Mouse (Mus musculus) megakaryocyte, embryonic 14.5 days (primary cell): ENCODE data around the gene Cd101. TPM values are rescaled to one million over a fixed set of nuclear protein-coding genes. Genes with fewer than 3 reads are reported as not detected.
A peak's percentile ranks its signal among the peaks of the same experiment; 100 is the strongest.

ENCODE experiments used
- H3K27me3 ChIP-seq: replicated peaks from 2 replicates; pipeline ENCODE3; 2012; ENCODE audit warnings: inconsistent platforms
- H3K36me3 ChIP-seq: replicated peaks from 2 replicates; pipeline ENCODE3; 2012; ENCODE audit warnings: low read length, inconsistent platforms, mixed read lengths
- H3K4me1 ChIP-seq: 2 replicates; pipeline ENCODE4 v1.6.1; 2012; ENCODE audit warnings: inconsistent platforms
- H3K4me3 ChIP-seq: replicated peaks from 2 replicates; pipeline ENCODE3; 2012; ENCODE audit warnings: moderate library complexity, mild to moderate bottlenecking, inconsistent platforms
- H3K9me3 ChIP-seq: 2 replicates; pipeline ENCODE4 v1.6.1; 2012; ENCODE audit warnings: inconsistent platforms
- FLI1 ChIP-seq: IDR thresholded peaks from 2 replicates; pipeline ENCODE4 v1.6.1; 2012; ENCODE audit warnings: low read length, inconsistent platforms, mixed read lengths
- GATA1 ChIP-seq: IDR thresholded peaks from 3 replicates; pipeline ENCODE4 v1.6.1; 2012; ENCODE audit warnings: mixed read lengths, low read length, inconsistent platforms, borderline replicate concordance
- polyA plus RNA-seq: library from polyadenylated mRNA; stranded (reverse); fragments of >175 nt; gene quantifications from 2 replicates; pipeline ENCODE4 v1.2.3, GENCODE M21; 2012; ENCODE audit warnings: low replicate concordance; ENCODE audit not compliant: insufficient read depth

Cd101 gene
- polyA plus RNA-seq, 1 experiment = 0.06 TPM

DNA sequence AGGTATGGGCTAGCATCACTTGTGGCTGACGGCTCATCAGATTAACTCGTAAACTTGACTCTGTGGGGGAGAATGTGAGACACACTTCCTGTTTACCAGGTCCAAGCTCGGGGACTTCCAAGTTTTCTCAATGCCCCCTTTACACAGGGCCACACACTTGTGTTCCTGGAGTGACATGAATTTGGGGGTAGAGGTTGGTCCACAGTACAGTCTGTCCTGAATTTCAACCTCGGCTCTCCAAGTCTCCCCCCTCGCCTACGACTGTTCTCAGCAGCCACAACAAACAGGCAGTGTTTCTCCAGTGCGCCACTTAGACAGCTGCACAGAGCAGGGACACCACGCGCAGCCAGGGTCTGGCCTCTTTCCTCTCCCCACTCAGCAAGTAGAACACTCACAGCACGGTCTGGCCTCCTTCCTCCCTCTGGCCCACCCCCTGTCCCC lies 17.2 kb downstream of the Cd101 start:
- no peaks in the 10 kb centered on the region for H3K9me3 ChIP-seq
- peaks cover 4% of the 10 kb centered on the region; the same call in 1 of the 2 replicates for H3K4me1 ChIP-seq
- H3K27me3 ChIP-seq = no peaks in the 10 kb centered on the region
- H3K36me3 ChIP-seq = no peaks in the 10 kb centered on the region
- H3K4me3 ChIP-seq = no peak overlapping the region
- TF ChIP-seq GATA1 = no peak
- TF ChIP-seq FLI1 = no peak

DNA sequence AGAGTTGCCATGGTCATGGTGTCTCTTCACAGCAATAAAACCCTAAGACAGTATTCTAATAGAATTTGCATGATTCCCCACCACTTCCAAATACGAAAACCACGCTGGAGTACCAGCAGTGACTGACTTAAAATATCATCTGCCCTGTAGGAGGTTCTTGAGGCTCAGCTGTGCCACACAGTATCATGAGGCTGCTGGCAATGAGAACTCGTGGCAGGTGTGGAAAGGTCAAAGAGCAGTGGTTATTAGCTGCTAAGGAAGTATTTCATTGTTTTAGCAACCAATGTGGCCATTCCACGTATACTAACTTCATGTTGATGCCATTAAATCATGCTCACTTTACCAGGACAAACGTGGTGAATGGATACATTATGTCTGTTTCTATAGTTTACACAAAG lies 18.2 kb downstream of the Cd101 start:
- Histone ChIP-seq H3K4me1 (peaks cover 4% of the 10 kb centered on the region; the same call in 1 of the 2 replicates), H3K4me3 (no peak overlapping the region)

DNA sequence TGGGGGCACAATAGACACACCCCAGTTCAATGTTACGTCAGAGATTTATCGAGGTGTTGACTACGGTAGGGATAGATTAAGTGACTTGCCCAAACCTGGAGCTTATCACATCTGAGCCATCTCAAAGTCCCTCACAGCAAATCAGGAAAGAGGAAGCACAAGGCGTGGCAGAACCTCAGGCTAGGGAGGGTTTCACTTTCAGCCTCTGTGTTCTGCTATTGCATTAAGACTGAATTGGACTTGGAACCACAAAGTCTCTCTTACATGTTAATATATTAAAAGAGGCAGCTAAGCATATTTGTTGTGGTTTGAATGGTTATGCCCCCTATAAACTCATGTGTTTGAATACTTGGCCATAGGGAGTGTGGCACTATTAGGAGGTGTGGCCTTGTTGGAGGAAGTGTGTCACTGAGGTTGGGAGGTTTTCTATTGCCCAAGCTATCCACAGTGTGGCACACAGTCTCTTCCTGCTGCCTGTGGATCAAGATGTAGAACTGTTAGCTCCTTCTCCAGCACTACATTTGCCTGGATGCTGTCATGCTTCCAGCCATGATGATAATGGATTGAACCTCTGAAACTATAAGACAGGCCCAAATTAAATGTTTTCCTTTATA lies 18.7 kb downstream of the Cd101 start:
- no peaks in the 10 kb centered on the region for H3K36me3 ChIP-seq
- no peaks in the 10 kb centered on the region for H3K9me3 ChIP-seq
- no peaks in the 10 kb centered on the region for H3K27me3 ChIP-seq
- TF ChIP-seq FLI1 (no peak), GATA1 (no peak)
- no peak overlapping the region for H3K4me3 ChIP-seq
- H3K4me1 ChIP-seq = peaks cover 4% of the 10 kb centered on the region; the same call in 1 of the 2 replicates

More for the DNA sequence above, 18.2 kb downstream of the Cd101 start:
- Histone ChIP-seq H3K9me3 (no peaks in the 10 kb centered on the region), H3K27me3 (no peaks in the 10 kb centered on the region), H3K36me3 (no peaks in the 10 kb centered on the region)
- TF ChIP-seq GATA1 (no peak), FLI1 (no peak)

DNA sequence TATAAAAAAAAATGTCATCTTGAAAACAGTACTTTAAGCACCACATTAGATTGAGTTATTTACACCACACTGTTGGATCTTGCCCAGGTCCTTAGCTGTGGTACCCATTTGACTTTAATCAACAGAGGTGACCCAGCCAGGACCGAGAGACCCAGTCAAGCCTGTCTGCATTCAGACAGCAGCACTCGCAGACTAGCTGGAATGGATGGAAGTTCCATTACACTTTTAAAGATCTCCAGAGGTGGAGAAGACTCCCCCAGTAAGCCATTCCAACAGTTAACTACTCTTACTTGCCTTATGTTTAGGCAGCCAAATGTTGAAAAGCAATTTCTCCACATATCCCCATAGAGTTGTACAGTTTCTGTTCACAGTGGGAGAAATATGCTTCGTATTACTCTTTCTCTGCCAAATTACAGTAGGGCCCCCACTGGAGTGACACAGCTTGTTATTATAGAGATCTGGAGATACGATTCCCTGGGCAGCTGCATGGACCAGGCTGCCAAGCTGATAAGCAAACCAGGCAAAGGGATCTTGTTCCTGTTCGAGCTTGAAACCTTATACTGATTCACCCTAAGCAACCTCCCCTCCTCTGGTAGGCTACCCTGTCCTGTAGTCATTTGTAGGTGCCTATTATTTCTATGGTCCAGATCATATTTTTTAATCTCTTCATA lies 22.1 kb downstream of the Cd101 start:
- Histone ChIP-seq H3K36me3 (no peaks in the 10 kb centered on the region), H3K9me3 (no peaks in the 10 kb centered on the region), H3K4me1 (peaks cover 17% of the 10 kb centered on the region; the same call in 1 of the 2 replicates), H3K27me3 (peaks cover 5% of the 10 kb centered on the region), H3K4me3 (no peak overlapping the region)
- TF ChIP-seq GATA1 (no peak), FLI1 (no peak)

DNA sequence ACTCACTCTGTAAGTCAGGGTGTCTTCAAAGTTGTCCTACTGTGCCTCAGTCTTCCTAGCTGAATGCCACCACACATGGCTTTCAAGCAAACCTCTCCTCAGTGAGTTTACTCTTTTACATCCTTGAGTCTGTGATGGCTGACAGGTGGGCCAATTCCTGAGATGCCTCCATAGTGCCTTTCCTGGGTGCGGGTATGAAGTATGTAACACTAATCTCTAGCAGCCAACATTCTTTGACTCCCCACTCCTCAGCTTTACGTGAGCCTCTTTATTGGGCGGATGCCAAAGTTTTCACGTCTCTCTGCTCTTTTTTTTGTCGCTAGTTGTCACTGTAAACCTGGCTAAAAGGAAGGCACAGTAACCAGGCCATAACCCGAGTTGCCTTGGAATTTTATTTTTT lies 24.0 kb downstream of the Cd101 start:
- H3K27me3 ChIP-seq = peaks cover 9% of the 10 kb centered on the region
- H3K36me3 ChIP-seq = no peaks in the 10 kb centered on the region
- H3K4me3 ChIP-seq = no peak overlapping the region
- H3K4me1 ChIP-seq = peaks cover 13% of the 10 kb centered on the region; the same call in 1 of the 2 replicates
- TF ChIP-seq FLI1 (no peak), GATA1 (no peak)
- H3K9me3 ChIP-seq = no peaks in the 10 kb centered on the region

DNA sequence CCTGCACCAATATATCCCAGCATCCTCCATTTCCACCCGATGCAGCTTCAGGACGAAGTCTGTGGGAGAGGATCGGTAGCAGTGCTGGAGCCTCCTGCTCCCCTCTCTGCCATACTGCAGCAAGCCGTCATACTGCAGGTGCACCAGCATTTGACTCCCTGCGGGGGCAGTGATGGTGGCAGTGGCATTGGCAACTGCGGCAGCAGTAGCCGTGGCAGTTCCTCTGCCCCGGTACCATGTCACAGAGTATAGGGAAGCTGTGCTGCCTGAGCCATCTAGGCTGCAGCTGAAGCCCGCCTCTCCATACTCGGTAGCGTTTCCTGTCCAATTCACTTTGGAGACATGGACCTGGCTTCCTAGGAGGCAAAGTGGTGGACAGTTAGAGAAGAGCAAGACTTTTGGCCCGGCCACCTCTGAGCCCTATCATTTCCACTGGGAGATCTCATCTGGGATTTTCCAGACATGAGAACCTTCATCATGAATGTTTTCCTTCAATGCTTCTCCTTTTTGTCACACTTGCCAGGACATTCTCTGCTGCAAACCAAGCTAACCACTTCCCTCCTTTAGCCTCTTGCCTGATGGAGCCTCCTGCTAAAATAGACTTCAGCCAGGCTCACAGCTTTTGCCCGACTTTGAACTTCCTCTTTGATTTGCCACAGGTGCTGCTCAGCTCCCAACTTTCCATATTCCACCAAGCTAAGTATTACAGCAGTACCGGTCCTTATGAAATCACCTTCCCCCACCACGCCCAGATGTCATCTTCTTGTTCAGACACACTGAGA lies 25.6 kb downstream of the Cd101 start:
- Histone ChIP-seq H3K27me3 (peaks cover 12% of the 10 kb centered on the region), H3K9me3 (no peaks in the 10 kb centered on the region), H3K36me3 (no peaks in the 10 kb centered on the region), H3K4me1 (peaks cover 17% of the 10 kb centered on the region), H3K4me3 (peak overlapping the region; percentile 68)
- TF ChIP-seq FLI1 (no peak), GATA1 (no peak)

DNA sequence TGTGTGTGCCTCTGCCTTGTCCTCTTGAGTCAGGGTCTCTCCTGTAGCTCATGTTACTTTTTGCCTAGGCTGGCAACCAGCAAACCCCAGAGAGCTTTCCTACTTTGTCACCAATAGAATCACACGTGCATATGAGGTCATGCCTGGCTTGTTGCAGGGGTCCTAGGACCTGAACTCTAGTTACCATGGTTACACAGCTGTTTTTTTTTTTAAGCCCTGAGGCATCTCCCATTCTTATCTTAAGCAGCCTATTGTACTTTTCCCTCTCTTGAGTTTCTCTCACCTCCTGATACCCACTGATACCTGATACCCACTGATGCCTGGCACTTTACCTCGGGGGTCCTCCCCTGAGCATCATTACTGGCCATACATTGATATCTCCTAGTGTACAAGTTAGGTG lies 29.6 kb downstream of the Cd101 start:
- no peaks in the 10 kb centered on the region for H3K36me3 ChIP-seq
- peaks cover 34% of the 10 kb centered on the region for H3K4me1 ChIP-seq
- H3K9me3 ChIP-seq = no peaks in the 10 kb centered on the region
- peaks cover 12% of the 10 kb centered on the region for H3K27me3 ChIP-seq
- no peak overlapping the region for H3K4me3 ChIP-seq
- no peak for TF ChIP-seq FLI1
- no peak for TF ChIP-seq GATA1

DNA sequence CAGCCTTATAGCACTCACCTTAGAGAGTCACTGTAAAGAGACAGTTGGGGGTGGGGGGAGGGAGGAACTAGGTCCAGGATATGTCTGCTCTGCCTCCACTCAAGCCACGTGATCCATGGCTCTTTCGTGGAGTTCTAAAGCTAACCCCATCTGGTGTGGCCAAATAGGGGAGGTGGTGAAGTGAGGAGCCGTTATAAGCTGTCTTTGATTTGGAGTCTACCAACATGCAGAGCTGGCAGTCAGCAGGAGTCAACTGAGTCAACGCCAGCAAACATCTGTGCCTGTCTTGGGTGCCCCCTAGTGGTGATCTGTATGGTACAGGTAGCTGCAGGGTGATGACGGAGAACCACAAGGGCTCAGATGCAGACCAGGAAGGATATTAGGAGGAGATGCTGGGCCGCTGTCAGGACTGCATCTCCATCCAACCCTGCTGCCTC lies 30.4 kb downstream of the Cd101 start:
- TF ChIP-seq FLI1 (no peak), GATA1 (no peak)
- peak overlapping the region; percentile 2 for H3K4me3 ChIP-seq
- H3K27me3 ChIP-seq = peaks cover 12% of the 10 kb centered on the region
- no peaks in the 10 kb centered on the region for H3K36me3 ChIP-seq
- H3K9me3 ChIP-seq = no peaks in the 10 kb centered on the region
- H3K4me1 ChIP-seq = peaks cover 37% of the 10 kb centered on the region

DNA sequence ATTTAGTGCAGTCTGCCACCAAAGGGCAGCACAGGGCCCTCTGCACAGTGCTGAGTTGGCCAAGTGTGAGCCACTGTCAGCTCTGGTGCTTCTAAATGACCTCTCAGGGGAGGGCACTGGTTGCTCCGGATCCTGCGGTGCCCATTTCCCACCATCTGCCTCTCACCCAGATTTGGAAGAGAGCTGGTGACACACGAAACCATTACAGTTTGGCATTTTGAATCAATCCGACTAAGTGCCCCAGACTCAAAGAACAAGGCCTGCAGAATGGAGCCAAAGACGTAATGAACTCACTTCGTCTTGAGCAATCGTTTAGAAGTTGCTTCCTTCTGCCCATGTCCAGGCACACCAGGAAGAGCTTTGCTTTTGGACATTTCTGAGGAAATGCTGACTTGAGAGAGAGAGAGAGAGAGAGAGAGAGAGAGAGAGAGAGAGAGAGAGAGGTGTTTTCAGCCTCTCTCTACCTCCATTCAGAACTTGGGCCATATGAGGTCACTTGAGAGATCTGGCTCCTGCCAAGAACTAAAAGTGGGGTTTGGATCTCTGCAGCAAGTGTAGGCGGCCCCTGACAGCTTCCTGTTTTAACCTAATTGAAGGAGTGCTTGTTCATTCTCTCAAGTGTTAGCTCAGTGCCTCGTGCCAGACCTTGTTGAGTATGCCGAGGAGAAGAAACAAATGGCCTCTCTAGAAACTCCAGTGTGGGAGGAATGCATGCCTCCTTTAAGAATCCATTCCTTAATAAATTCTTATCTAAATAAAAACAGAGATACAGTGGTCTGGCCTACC lies 31.4 kb downstream of the Cd101 start:
- no peaks in the 10 kb centered on the region for H3K36me3 ChIP-seq
- H3K9me3 ChIP-seq = no peaks in the 10 kb centered on the region
- peaks cover 36% of the 10 kb centered on the region for H3K4me1 ChIP-seq
- no peak for TF ChIP-seq FLI1
- no peak for TF ChIP-seq GATA1
- H3K27me3 ChIP-seq = peaks cover 6% of the 10 kb centered on the region
- no peak overlapping the region for H3K4me3 ChIP-seq
